Mouse (Mus musculus): ENCODE results near the gene Lcn9.
A peak's percentile ranks its signal among the peaks of the same experiment; 100 is the strongest.
"Not testable (repeated sequence)": the region's sequence is repeated elsewhere in the genome, so short reads cannot be mapped to it uniquely, and the experiment has no call there.

Lcn9 gene

GRCm38 (mm10) chr2:25822806-25823205 lies at the start of gene Lcn9:
Gene Lcn9 (plus strand): TSS chr2:25823153.
- no peak for DNase-seq (ENCODE audit: low read depth, low spot score)

GRCm38 (mm10) chr2:25773507-25773906 lies 49.4 kb upstream of the Lcn9 start:
- DNase-seq (ENCODE audit: low read depth, low spot score) = no peak

GRCm38 (mm10) chr2:25774640-25775039 lies 48.3 kb upstream of the Lcn9 start:
- no peak for DNase-seq (ENCODE audit: low read depth, low spot score)

- DNase-seq (ENCODE audit: low read depth, low spot score) = no peak
These were observed 47.0 kb upstream of the Lcn9 start for GRCm38 (mm10) chr2:25775991-25776390.

- no peak for DNase-seq (ENCODE audit: low read depth, low spot score)
These were observed 46.2 kb upstream of the Lcn9 start, which contains the start of gene Lcn11 for GRCm38 (mm10) chr2:25776717-25777116. Gene Lcn11 (plus strand): TSS chr2:25777017.

GRCm38 (mm10) chr2:25779076-25779475 lies 43.9 kb upstream of the Lcn9 start:
- no peak for DNase-seq (ENCODE audit: low read depth, low spot score)

GRCm38 (mm10) chr2:25780921-25781320 lies 42.0 kb upstream of the Lcn9 start:
- DNase-seq (ENCODE audit: low read depth, low spot score) = no peak

GRCm38 (mm10) chr2:25781957-25782356 lies 41.0 kb upstream of the Lcn9 start, which contains the start of gene Gm13539:
Gene Gm13539 (plus strand): TSS chr2:25782257.
- DNase-seq (ENCODE audit: low read depth, low spot score) = no peak

- no peak for DNase-seq (ENCODE audit: low read depth, low spot score)
These were observed 37.2 kb upstream of the Lcn9 start for GRCm38 (mm10) chr2:25785573-25786322.

- no peak for DNase-seq (ENCODE audit: low read depth, low spot score)
These were observed 33.9 kb upstream of the Lcn9 start for GRCm38 (mm10) chr2:25789092-25789491.

- no peak for DNase-seq (ENCODE audit: low read depth, low spot score)
These were observed 25.3 kb upstream of the Lcn9 start for GRCm38 (mm10) chr2:25797635-25798034.

GRCm38 (mm10) chr2:25798065-25798464 lies 24.9 kb upstream of the Lcn9 start:
- DNase-seq (ENCODE audit: low read depth, low spot score) = no peak

GRCm38 (mm10) chr2:25811711-25812110 lies 11.2 kb upstream of the Lcn9 start:
- DNase-seq (ENCODE audit: low read depth, low spot score) = no peak

- no peak for DNase-seq (ENCODE audit: low read depth, low spot score)
These were observed 9.6 kb upstream of the Lcn9 start for GRCm38 (mm10) chr2:25813364-25813763.

GRCm38 (mm10) chr2:25815748-25816147 lies 7.2 kb upstream of the Lcn9 start, which contains the start of gene Glt6d1:
Gene Glt6d1 (minus strand): TSS chr2:25815848.
- DNase-seq (ENCODE audit: low read depth, low spot score) = not testable (repeated sequence)

- no peak for DNase-seq (ENCODE audit: low read depth, low spot score)
These were observed 1.8 kb downstream of the Lcn9 start for GRCm38 (mm10) chr2:25824751-25825150.

GRCm38 (mm10) chr2:25828344-25828947 lies 5.5 kb downstream of the Lcn9 start:
- no peak for DNase-seq (ENCODE audit: low read depth, low spot score)

GRCm38 (mm10) chr2:25830786-25831185 lies 7.8 kb downstream of the Lcn9 start:
- DNase-seq (ENCODE audit: low read depth, low spot score) = no peak

- peak; percentile 57 for DNase-seq (ENCODE audit: low read depth, low spot score)
These were observed 13.3 kb downstream of the Lcn9 start for GRCm38 (mm10) chr2:25836291-25836690.

- no peak for DNase-seq (ENCODE audit: low read depth, low spot score)
These were observed 19.2 kb downstream of the Lcn9 start for GRCm38 (mm10) chr2:25842161-25842560.

GRCm38 (mm10) chr2:25842758-25843157 lies 19.8 kb downstream of the Lcn9 start:
- DNase-seq (ENCODE audit: low read depth, low spot score) = no peak

- no peak for DNase-seq (ENCODE audit: low read depth, low spot score)
These were observed 21.1 kb downstream of the Lcn9 start for GRCm38 (mm10) chr2:25844097-25844496.

GRCm38 (mm10) chr2:25846516-25846915 lies 23.6 kb downstream of the Lcn9 start:
- no peak for DNase-seq (ENCODE audit: low read depth, low spot score)

Data from retina, adult 2 months (tissue).